ENCODE assay signal across 8 mouse cellular contexts in genomic region chr7:31208237-31209054, GRCm38 (mm10). TPM values are rescaled to one million over a fixed set of nuclear protein-coding genes. Genes with fewer than 3 reads are reported as not detected.
DNase-seq lines count a peak whose midpoint lies in the region; ATAC-seq and TF ChIP-seq lines count a peak whose summit lies in the region.

No protein-coding gene starts in this region.

- no peaks in the 10 kb centered on the region; the same call in 1 of the 2 replicates for H3K9me3 ChIP-seq in embryonic facial prominence, embryonic 14.5 days (ENCODE audit: control insufficient read depth, low read length)
- no peaks in the 10 kb centered on the region; the same call in 1 of the 2 replicates for H3K9me3 ChIP-seq in limb, embryonic 11.5 days (ENCODE audit: control insufficient read depth, low read length)
- H3K9me3 ChIP-seq in midbrain, embryonic 13.5 days, result no peaks in the 10 kb centered on the region

- DNase-seq in 3134 (ENCODE audit: extremely low read depth, insufficient read length, low spot score), result peak; percentile 75
- DNase-seq in embryonic facial prominence, embryonic 14.5 days (ENCODE audit: low spot score), result peak; percentile 91
- peak; percentile 81 to 84 for DNase-seq in heart, adult 2 months
- DNase-seq in kidney, adult 2 months, result peak; percentile 81
- peak; percentile 82 for DNase-seq in limb, embryonic 11.5 days (ENCODE audit: low spot score)
- DNase-seq in spleen, adult 12 weeks (ENCODE audit: low spot score), result peak; percentile 67

- H3K9ac ChIP-seq in embryonic facial prominence, embryonic 14.5 days (ENCODE audit: low read depth, low read length), result peak overlapping the region; percentile 70
- peak overlapping the region; percentile 67 for H3K9ac ChIP-seq in heart, adult 2 months (ENCODE audit: low read depth, low read length)
- H3K9ac ChIP-seq in limb, embryonic 11.5 days (ENCODE audit: low read length), result peak overlapping the region; percentile 46
- H3K9ac ChIP-seq in midbrain, embryonic 13.5 days (replicated peaks), result peak overlapping the region; percentile 79

- no peak overlapping the region for H3K27ac ChIP-seq in bone marrow, adult 2 months (ENCODE audit: control insufficient read depth, insufficient read depth, low read depth, low read length, poor library complexity)
- H3K27ac ChIP-seq in embryonic facial prominence, embryonic 14.5 days (replicated peaks; ENCODE audit: low read depth, low read length), result 0 out of 2 replicates have a peak overlapping the region, but pooled peaks have one; percentile 0
- peak overlapping the region; percentile 86 for H3K27ac ChIP-seq in heart, adult 2 months
- no peak overlapping the region for H3K27ac ChIP-seq in kidney, adult 2 months (ENCODE audit: insufficient read depth, low read depth, low read length)
- no peak overlapping the region for H3K27ac ChIP-seq in limb, embryonic 11.5 days (replicated peaks; ENCODE audit: low read depth, low read length)
- peak overlapping the region; percentile 60; the same call in 1 of the 2 replicates for H3K27ac ChIP-seq in midbrain, embryonic 13.5 days

- no peaks in the 10 kb centered on the region for H3K79me2 ChIP-seq in heart, adult 2 months (replicated peaks; ENCODE audit: control insufficient read depth, insufficient read depth, low read length)

- intact Hi-C loops in heart, adult 2 months (cut with DNase I), result no loop called here

- no peaks in the 10 kb centered on the region for H3K36me3 ChIP-seq in embryonic facial prominence, embryonic 14.5 days (ENCODE audit: control insufficient read depth, insufficient read depth, low read length)
- H3K36me3 ChIP-seq in heart, adult 2 months (ENCODE audit: control insufficient read depth, insufficient read depth, low read length), result no peaks in the 10 kb centered on the region
- no peaks in the 10 kb centered on the region for H3K36me3 ChIP-seq in kidney, adult 2 months (ENCODE audit: control insufficient read depth, insufficient read depth, low read length)
- H3K36me3 ChIP-seq in limb, embryonic 11.5 days (ENCODE audit: control insufficient read depth, insufficient read depth, low read length), result no peaks in the 10 kb centered on the region
- H3K36me3 ChIP-seq in midbrain, embryonic 13.5 days, result peaks cover 17% of the 10 kb centered on the region

- no peaks in the 10 kb centered on the region for H3K27me3 ChIP-seq in embryonic facial prominence, embryonic 14.5 days (replicated peaks; ENCODE audit: control insufficient read depth, insufficient read depth, low read length)
- no peaks in the 10 kb centered on the region for H3K27me3 ChIP-seq in heart, adult 2 months (ENCODE audit: control insufficient read depth, insufficient read depth, low read length)
- no peaks in the 10 kb centered on the region for H3K27me3 ChIP-seq in kidney, adult 2 months (replicated peaks; ENCODE audit: control insufficient read depth, insufficient read depth, low read length)
- H3K27me3 ChIP-seq in limb, embryonic 11.5 days (ENCODE audit: control insufficient read depth, insufficient read depth, low read length), result no peaks in the 10 kb centered on the region
- no peaks in the 10 kb centered on the region for H3K27me3 ChIP-seq in midbrain, embryonic 13.5 days

- no peak for TF ChIP-seq EP300 in heart, adult 2 months (IDR thresholded peaks at IDR 0.05; ENCODE audit: insufficient read depth, low read depth, low read length)

- no peak for TF ChIP-seq CTCF in bone marrow, adult 2 months (IDR thresholded peaks at IDR 0.05; ENCODE audit: control insufficient read depth, insufficient read depth, low read length)
- 0 out of 2 replicates have a peak, but pooled peaks have one; percentile 10 for TF ChIP-seq CTCF in heart, adult 2 months (IDR thresholded peaks at IDR 0.05)
- TF ChIP-seq CTCF in kidney, adult 2 months (conservative IDR thresholded peaks at IDR 0.05; ENCODE audit: insufficient read depth, insufficient read length, low read depth, low read length), result no peak

- H3K4me1 ChIP-seq in bone marrow, adult 2 months (ENCODE audit: control insufficient read depth, insufficient read depth, low read length), result no peaks in the 10 kb centered on the region; the same call in 1 of the 2 replicates
- no peaks in the 10 kb centered on the region for H3K4me1 ChIP-seq in embryonic facial prominence, embryonic 14.5 days (ENCODE audit: control insufficient read depth, insufficient read depth, low read length)
- H3K4me1 ChIP-seq in heart, adult 2 months (ENCODE audit: control insufficient read depth, insufficient read depth, low read length), result peaks cover 2% of the 10 kb centered on the region; the same call in 1 of the 2 replicates
- H3K4me1 ChIP-seq in kidney, adult 2 months (ENCODE audit: control insufficient read depth, insufficient read depth, low read length), result no peaks in the 10 kb centered on the region
- peaks cover 4% of the 10 kb centered on the region; the same call in 1 of the 2 replicates for H3K4me1 ChIP-seq in limb, embryonic 11.5 days (ENCODE audit: control insufficient read depth, insufficient read depth, low read length)
- peaks cover 9% of the 10 kb centered on the region for H3K4me1 ChIP-seq in midbrain, embryonic 13.5 days (replicated peaks)

- peak; percentile 84 for ATAC-seq in embryonic facial prominence, embryonic 14.5 days (ENCODE audit: low read depth)
- ATAC-seq in limb, embryonic 11.5 days (ENCODE audit: insufficient number of reproducible peaks, low FRiP score, low TSS enrichment, low read depth), result peak; percentile 80; the same call in 1 of the 2 replicates
- ATAC-seq in midbrain, embryonic 13.5 days, result peak; percentile 92

- WGBS in bone marrow, adult 2 months, result 39% methylated on average over 34 of the region's 34 CpGs
- 41% methylated on average over 34 of the region's 34 CpGs for WGBS in embryonic facial prominence, embryonic 14.5 days
- WGBS in heart, adult 2 months, result 36% methylated on average over 34 of the region's 34 CpGs
- 38% methylated on average over 34 of the region's 34 CpGs for WGBS in kidney, adult 2 months
- WGBS in limb, embryonic 11.5 days, result 34% methylated on average over 34 of the region's 34 CpGs
- WGBS in midbrain, embryonic 13.5 days, result 39% methylated on average over 34 of the region's 34 CpGs

- H3K4me2 ChIP-seq in embryonic facial prominence, embryonic 14.5 days (ENCODE audit: low read depth, low read length), result peak overlapping the region; percentile 70
- peak overlapping the region; percentile 62 for H3K4me2 ChIP-seq in limb, embryonic 11.5 days (ENCODE audit: low read depth, severe bottlenecking)
- peak overlapping the region; percentile 74 for H3K4me2 ChIP-seq in midbrain, embryonic 13.5 days (replicated peaks)

- no peak for TF ChIP-seq POLR2A in bone marrow, adult 2 months (IDR thresholded peaks at IDR 0.05; ENCODE audit: borderline replicate concordance, control insufficient read depth, low read depth, low read length)
- peak; percentile 53 for TF ChIP-seq POLR2A in heart, adult 2 months (IDR thresholded peaks at IDR 0.05; ENCODE audit: insufficient read depth, low read depth, low read length)
- TF ChIP-seq POLR2A in kidney, adult 2 months (IDR thresholded peaks at IDR 0.05; ENCODE audit: low read depth, low read length), result no peak

- H3K4me3 ChIP-seq in bone marrow, adult 2 months (replicated peaks; ENCODE audit: control insufficient read depth, low read depth, low read length), result peak overlapping the region; percentile 82
- H3K4me3 ChIP-seq in embryonic facial prominence, embryonic 14.5 days (ENCODE audit: low read depth, low read length), result peak overlapping the region; percentile 61
- H3K4me3 ChIP-seq in heart, adult 2 months, result peak overlapping the region; percentile 85
- H3K4me3 ChIP-seq in kidney, adult 2 months (ENCODE audit: insufficient read depth, low read depth, low read length), result peak overlapping the region; percentile 88
- H3K4me3 ChIP-seq in limb, embryonic 11.5 days (ENCODE audit: low read depth, low read length), result peak overlapping the region; percentile 44
- peak overlapping the region; percentile 65 for H3K4me3 ChIP-seq in midbrain, embryonic 13.5 days (replicated peaks)

RNA-seq across cellular contexts. Expression of gene Gramd1a, which starts 52.8 kb away (rescaled TPM):
- polyA plus RNA-seq in bone marrow, adult 2 months (2011; ENCODE audit: insufficient read depth, insufficient read length, low replicate concordance, missing spikeins), result 73.7 and 144 TPM in 2 replicates
- polyA plus RNA-seq in embryonic facial prominence, embryonic 14.5 days (2014; fragmentation: Nextera tagmentation; extraction: Ambion mirVana), result 65.4 and 65.7 TPM in 2 replicates
- 10 to 100 TPM; 27.9 to 33.7 TPM for total RNA-seq in heart, adult 2 months (2021)
- 49.2 and 64.3 TPM in 2 replicates for polyA plus RNA-seq in heart, adult 2 months (2012; rRNA removed)
- polyA plus RNA-seq in kidney, adult 2 months (2012; rRNA removed), result 53.8 and 57.1 TPM in 2 replicates
- 86.9 and 87.2 TPM in 2 replicates for polyA plus RNA-seq in limb, embryonic 11.5 days (2014; fragmentation: Nextera tagmentation; extraction: Ambion mirVana)
- 213 and 241 TPM in 2 replicates for polyA plus RNA-seq in midbrain, embryonic 13.5 days (2015; fragmentation: Nextera tagmentation; extraction: Ambion mirVana)

Comparison
In these comparisons a context has a peak if more than half of its experiments do, and no peak if none do; other contexts are left out.
1. H3K27ac ChIP-seq: peak in embryonic facial prominence, embryonic 14.5 days (single experiment), heart, adult 2 months (single experiment) and midbrain, embryonic 13.5 days (single experiment); none in bone marrow, adult 2 months (single experiment), kidney, adult 2 months (single experiment) and limb, embryonic 11.5 days (single experiment).
2. Peak in every context shown above with its lines, with median percentiles within 50 percentile points of each other: DNase-seq, H3K4me3 ChIP-seq, ATAC-seq, H3K4me2 ChIP-seq and H3K9ac ChIP-seq.